Mouse (Mus musculus) limb, embryonic 10.5 days (tissue): ENCODE measurements around the gene Insyn1. TPM values are rescaled to one million over a fixed set of nuclear protein-coding genes. Genes with fewer than 3 reads are reported as not detected.
A peak's percentile ranks its signal among the peaks of the same experiment; 100 is the strongest.

Experiments
- DNase-seq: peaks from one replicate; pipeline ENCODE4 v3.0.0-alpha.2; 2017; ENCODE audit warnings: low spot score
- H3K27ac ChIP-seq: fragments of 300-500 bp; sonication (generic); 2 replicates; pipeline ENCODE4 v1.5.1; 2016; ENCODE audit warnings: mild to moderate bottlenecking
- H3K27me3 ChIP-seq: fragments of 300-500 bp; sonication (generic); 2 replicates; pipeline ENCODE4 v1.6.1; 2016; ENCODE audit warnings: low read depth, mild to moderate bottlenecking; ENCODE audit not compliant: poor library complexity, severe bottlenecking
- H3K36me3 ChIP-seq: fragments of 300-500 bp; sonication (generic); 2 replicates; pipeline ENCODE4 v1.6.1; 2016; ENCODE audit warnings: mild to moderate bottlenecking, moderate library complexity
- H3K4me1 ChIP-seq: fragments of 300-500 bp; sonication (generic); 2 replicates; pipeline ENCODE4 v1.6.1; 2016
- H3K4me3 ChIP-seq: fragments of 300-500 bp; sonication (generic); 2 replicates; pipeline ENCODE4 v1.5.1; 2016; ENCODE audit warnings: mild to moderate bottlenecking, moderate library complexity
- H3K9me3 ChIP-seq: fragments of 300-500 bp; sonication (generic); replicated peaks from 2 replicates; pipeline ENCODE4 v1.6.1; 2016; ENCODE audit warnings: mild to moderate bottlenecking
- WGBS: fragments of 180-500 bp; shearing (Covaris S2); methylation state at CpG from one replicate; pipeline ENCODE4 v1.1.7; 2016; 5-methylcytosine and 5-hydroxymethylcytosine counted together
- polyA plus RNA-seq: library from polyadenylated mRNA; unstranded; fragments of >200 nt; fragmentation: Nextera tagmentation; extraction: Ambion mirVana; gene quantifications from 2 replicates; pipeline ENCODE4 v1.2.1, GENCODE M21; 2016

The Insyn1 gene
- polyA plus RNA-seq, 1 experiment from 2014 or later: 1.2 TPM

- 0 out of 2 replicates have a peak, but pooled peaks cover 5% of the 10 kb centered on the region for H3K36me3 ChIP-seq
- H3K4me1 ChIP-seq: peaks cover 24% of the 10 kb centered on the region
- no peak for DNase-seq
- no peak overlapping the region for H3K4me3 ChIP-seq
- 63% methylated on average over 2 of the region's 2 CpGs for WGBS
- H3K27me3 ChIP-seq: peaks cover 13% of the 10 kb centered on the region
- no peaks in the 10 kb centered on the region for H3K9me3 ChIP-seq
- no peak overlapping the region for H3K27ac ChIP-seq
These were observed 6.6 kb downstream of the Insyn1 start for GRCm38 (mm10) chr9:58495035-58495434.

- H3K27me3 ChIP-seq: no peaks in the 10 kb centered on the region
- H3K4me1 ChIP-seq: peaks cover 8% of the 10 kb centered on the region; the same call in 1 of the 2 replicates
- no peaks in the 10 kb centered on the region for H3K9me3 ChIP-seq
- WGBS: 33% methylated on average over 4 of the region's 4 CpGs
- DNase-seq: no peak
- H3K4me3 ChIP-seq: no peak overlapping the region
- H3K27ac ChIP-seq: no peak overlapping the region
- 0 out of 2 replicates have a peak, but pooled peaks cover 5% of the 10 kb centered on the region for H3K36me3 ChIP-seq
These were observed 8.2 kb downstream of the Insyn1 start for GRCm38 (mm10) chr9:58496470-58497182.

DNA sequence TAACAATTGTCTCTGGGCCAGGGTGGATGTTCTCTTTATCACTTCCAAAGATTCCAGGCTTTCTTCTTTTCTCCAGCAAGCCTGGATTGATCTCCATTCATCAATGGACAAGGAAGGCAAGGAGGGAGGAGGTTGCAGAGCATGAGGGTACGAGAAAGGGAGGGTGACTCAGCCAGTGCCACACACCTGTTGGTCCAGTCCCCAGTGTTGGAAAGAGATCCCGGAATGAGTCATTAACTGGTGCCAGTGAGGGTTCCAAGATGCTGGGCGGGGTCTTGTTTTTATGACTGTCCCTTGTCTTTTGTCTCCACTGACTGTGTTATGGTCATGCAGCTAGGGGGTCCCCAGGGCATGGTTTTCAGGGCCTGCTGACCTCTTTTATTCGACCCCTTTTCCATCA, 9.5 kb downstream of the Insyn1 start:
- Histone ChIP-seq H3K36me3 (0 out of 2 replicates have a peak, but pooled peaks cover 5% of the 10 kb centered on the region), H3K4me1 (peaks cover 3% of the 10 kb centered on the region; the same call in 1 of the 2 replicates), H3K9me3 (no peaks in the 10 kb centered on the region), H3K4me3 (no peak overlapping the region), H3K27ac (no peak overlapping the region), H3K27me3 (no peaks in the 10 kb centered on the region)
- WGBS: 52% methylated on average over 4 of the region's 4 CpGs
- DNase-seq: no peak

- 89% methylated on average over 5 of the region's 5 CpGs for WGBS
- Histone ChIP-seq H3K9me3 (no peaks in the 10 kb centered on the region), H3K4me3 (no peak overlapping the region), H3K27ac (no peak overlapping the region), H3K27me3 (no peaks in the 10 kb centered on the region), H3K36me3 (0 out of 2 replicates have a peak, but pooled peaks cover 5% of the 10 kb centered on the region), H3K4me1 (peaks cover 3% of the 10 kb centered on the region; the same call in 1 of the 2 replicates)
- DNase-seq: no peak
These were observed 12.5 kb downstream of the Insyn1 start for GRCm38 (mm10) chr9:58500946-58501345.

DNA sequence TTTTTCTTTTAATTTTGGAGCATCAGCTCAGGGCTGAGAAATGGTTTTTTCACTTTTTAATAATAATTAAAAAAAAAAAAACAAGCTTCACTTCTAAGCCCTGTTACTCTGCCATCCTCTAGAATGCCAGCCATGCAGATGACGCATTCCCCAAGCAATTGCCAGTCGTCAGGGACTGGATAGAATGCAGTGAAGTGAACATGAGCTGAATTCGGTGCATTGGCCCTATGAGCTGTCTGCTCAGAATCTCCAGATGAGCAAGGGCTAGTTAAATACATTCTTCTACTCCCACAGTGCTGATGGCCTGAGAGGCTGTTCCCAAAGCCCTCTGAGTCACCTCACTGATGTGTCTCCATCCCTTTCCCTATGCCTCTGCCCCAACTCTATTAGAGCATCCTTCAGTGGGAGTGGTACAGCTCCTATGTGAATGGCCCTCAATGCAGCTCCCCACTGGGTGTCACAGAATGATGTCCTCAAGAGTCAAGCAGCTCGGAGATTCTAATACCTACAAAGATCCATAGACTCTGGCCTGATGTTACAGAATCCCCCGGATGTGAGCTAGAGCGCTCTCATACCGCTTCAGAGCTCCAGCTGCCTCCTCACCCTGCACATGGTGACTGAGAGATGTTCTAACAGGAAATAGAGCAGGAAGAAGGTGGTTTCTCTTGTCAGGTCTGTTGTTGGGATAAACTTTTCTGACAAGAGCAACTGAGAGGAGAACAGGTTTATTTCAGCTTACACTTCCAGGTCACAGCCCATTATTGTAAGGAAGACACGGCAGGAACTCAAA, 19.0 kb downstream of the Insyn1 start:
- DNase-seq: no peak
- Histone ChIP-seq H3K4me1 (no peaks in the 10 kb centered on the region), H3K36me3 (no peaks in the 10 kb centered on the region), H3K9me3 (no peaks in the 10 kb centered on the region), H3K4me3 (no peak overlapping the region), H3K27me3 (no peaks in the 10 kb centered on the region), H3K27ac (no peak overlapping the region)
- WGBS: 83% methylated on average over 8 of the region's 8 CpGs

DNA sequence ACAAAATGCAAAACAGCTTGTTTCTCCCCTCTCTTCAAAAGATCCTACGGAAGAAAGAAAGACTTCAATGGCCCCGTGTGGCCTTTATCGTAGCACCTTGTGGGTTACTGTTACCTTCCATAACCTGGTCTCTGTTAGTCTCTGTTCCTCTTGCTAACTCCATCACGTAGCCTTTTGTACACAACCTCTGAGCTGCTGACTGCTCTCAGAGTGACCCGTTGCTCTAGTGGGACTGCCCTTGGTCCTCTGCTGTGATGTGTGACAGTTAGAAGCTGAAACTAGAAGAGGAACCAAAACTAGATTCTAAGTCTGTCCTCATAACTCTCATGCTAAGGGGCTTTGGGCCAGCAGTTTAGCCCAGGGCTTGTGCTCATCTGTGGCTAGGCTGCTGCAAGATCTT, 22.0 kb downstream of the Insyn1 start:
- Histone ChIP-seq H3K27me3 (no peaks in the 10 kb centered on the region), H3K36me3 (no peaks in the 10 kb centered on the region), H3K9me3 (no peaks in the 10 kb centered on the region), H3K4me1 (peaks cover 14% of the 10 kb centered on the region), H3K27ac (no peak overlapping the region), H3K4me3 (no peak overlapping the region)
- DNase-seq: no peak
- WGBS: 91% methylated on average over 5 of the region's 5 CpGs

GRCm38 (mm10) chr9:58513749-58514148, 25.3 kb downstream of the Insyn1 start:
- 42% methylated on average over 5 of the region's 5 CpGs for WGBS
- no peak for DNase-seq
- no peaks in the 10 kb centered on the region for H3K27me3 ChIP-seq
- H3K9me3 ChIP-seq: no peaks in the 10 kb centered on the region
- H3K4me3 ChIP-seq: no peak overlapping the region
- no peaks in the 10 kb centered on the region for H3K36me3 ChIP-seq
- peaks cover 27% of the 10 kb centered on the region for H3K4me1 ChIP-seq
- no peak overlapping the region for H3K27ac ChIP-seq

GRCm38 (mm10) chr9:58516480-58516879, 28.1 kb downstream of the Insyn1 start:
- Histone ChIP-seq H3K9me3 (no peaks in the 10 kb centered on the region), H3K36me3 (no peaks in the 10 kb centered on the region), H3K4me1 (peaks cover 37% of the 10 kb centered on the region), H3K4me3 (no peak overlapping the region), H3K27me3 (no peaks in the 10 kb centered on the region), H3K27ac (no peak overlapping the region)
- 83% methylated on average over 3 of the region's 3 CpGs for WGBS
- DNase-seq: no peak

- WGBS: 43% methylated on average over 9 of the region's 9 CpGs
- Histone ChIP-seq H3K27ac (peak overlapping the region; percentile 40), H3K4me3 (no peak overlapping the region), H3K4me1 (peaks cover 38% of the 10 kb centered on the region), H3K9me3 (no peaks in the 10 kb centered on the region), H3K27me3 (no peaks in the 10 kb centered on the region), H3K36me3 (no peaks in the 10 kb centered on the region)
- no peak for DNase-seq
These were observed 29.7 kb downstream of the Insyn1 start for GRCm38 (mm10) chr9:58517866-58518750.

DNA sequence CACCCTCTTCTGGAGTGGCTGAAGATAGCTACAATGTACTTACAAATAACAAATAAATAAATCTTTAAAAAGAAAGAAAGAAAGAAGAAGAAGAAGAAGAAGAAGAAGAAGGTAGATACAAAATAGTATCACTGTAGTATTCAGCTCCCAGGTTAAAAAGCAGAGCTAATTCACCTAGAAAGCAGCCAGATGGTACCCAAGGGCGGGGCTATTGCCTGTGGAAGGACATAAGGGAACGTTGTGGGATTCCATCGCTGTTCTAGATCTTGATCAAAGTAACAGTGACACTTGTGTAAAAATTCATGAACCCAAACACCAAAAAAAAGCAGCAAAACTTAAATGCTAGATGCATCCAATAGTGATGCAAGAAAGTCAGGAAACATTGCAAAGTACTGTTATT, 31.6 kb downstream of the Insyn1 start:
- Histone ChIP-seq H3K36me3 (peaks cover 6% of the 10 kb centered on the region), H3K4me3 (no peak overlapping the region), H3K27me3 (no peaks in the 10 kb centered on the region), H3K27ac (no peak overlapping the region), H3K4me1 (peaks cover 27% of the 10 kb centered on the region), H3K9me3 (no peaks in the 10 kb centered on the region)
- WGBS: 80% methylated on average over 3 of the region's 3 CpGs
- no peak for DNase-seq

DNA sequence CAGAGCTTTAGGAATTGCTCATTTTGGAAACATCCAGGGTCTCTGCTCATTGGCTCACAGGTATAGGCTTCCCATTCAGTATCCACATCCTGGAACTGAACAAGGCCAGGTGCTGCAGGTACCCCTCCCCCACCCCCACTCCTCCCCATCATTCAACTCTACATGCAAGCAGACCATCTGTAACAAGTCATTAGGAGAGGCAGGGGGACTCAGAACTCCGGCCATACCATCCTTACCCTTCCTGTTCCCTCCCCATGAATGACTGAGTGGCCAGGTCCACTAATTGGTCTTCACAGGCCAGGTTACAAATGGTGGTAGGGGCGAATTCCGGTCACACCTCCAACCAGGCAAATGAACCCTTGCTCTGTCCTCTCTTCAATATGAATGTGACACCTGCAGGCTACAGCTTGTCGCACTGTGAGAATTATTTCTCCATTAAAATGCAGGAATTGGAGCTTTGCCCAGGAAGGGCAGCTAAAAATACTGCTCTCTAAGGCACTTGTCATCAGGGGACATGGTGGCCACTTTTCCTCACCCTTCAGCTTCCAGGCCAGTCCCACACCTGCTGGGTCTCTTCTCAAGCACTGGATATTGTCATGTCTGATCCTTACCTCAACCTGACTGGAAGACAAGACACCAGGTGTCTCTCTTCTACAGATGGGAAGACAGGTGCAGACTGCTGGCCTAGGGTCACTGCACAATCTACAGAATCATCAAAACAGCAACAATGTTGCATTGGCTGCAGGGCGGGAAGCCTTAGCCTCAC, 32.6 kb downstream of the Insyn1 start:
- H3K27ac ChIP-seq: no peak overlapping the region
- H3K36me3 ChIP-seq: peaks cover 17% of the 10 kb centered on the region
- DNase-seq: no peak
- no peaks in the 10 kb centered on the region for H3K27me3 ChIP-seq
- peaks cover 24% of the 10 kb centered on the region for H3K4me1 ChIP-seq
- H3K4me3 ChIP-seq: no peak overlapping the region
- 73% methylated on average over 5 of the region's 5 CpGs for whole genome bisulfite sequencing
- no peaks in the 10 kb centered on the region for H3K9me3 ChIP-seq

DNA sequence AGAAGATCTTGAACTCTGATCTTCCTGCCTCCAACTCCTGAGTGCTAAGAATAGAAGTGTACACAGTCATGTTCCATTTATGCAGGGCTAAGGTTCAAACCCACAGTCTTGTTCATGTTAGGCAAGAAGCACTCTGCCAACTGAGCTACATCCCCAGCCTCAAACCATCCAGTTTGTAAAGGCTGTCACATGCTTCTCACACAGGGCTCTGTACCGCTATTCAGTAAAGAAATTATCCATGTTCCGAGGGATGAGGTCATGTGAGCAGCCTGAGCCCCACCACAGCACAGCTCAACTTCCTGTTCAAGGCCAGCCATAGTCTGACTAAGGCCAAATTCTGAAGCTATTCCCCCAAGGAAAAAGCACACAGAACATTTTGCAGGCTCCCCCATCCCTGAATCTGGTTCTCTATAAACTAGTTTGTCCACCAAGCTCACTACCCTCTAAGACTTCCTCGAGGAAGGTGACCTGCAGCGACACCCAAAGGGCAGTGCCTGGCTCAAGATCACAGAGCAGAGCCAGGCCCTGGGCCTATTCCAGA, 33.5 kb downstream of the Insyn1 start:
- Histone ChIP-seq H3K9me3 (no peaks in the 10 kb centered on the region), H3K4me3 (no peak overlapping the region), H3K36me3 (peaks cover 26% of the 10 kb centered on the region), H3K4me1 (peaks cover 33% of the 10 kb centered on the region), H3K27ac (0 out of 2 replicates have a peak overlapping the region, but pooled peaks have one; percentile 1), H3K27me3 (no peaks in the 10 kb centered on the region)
- DNase-seq: no peak
- 76% methylated on average over 4 of the region's 4 CpGs for WGBS
